Mouse (Mus musculus) MEL (cell line): ENCODE measurements around the gene Nip7.

ENCODE experiments used
- CTCF ChIP-seq, 3 experiments: IDR thresholded peaks in 2 of 3; conservative IDR thresholded peaks in 1 of 3; 2 replicates each; pipeline ENCODE4 v1.5.1; 2011 to 2012; ENCODE audit warnings: low read length in 3 of 3, low read depth in 2 of 3, mild to moderate bottlenecking in 2 of 3, improper control_type of control experiment in 1 of 3, inconsistent platforms in 1 of 3, mixed read lengths in 1 of 3, moderate library complexity in 1 of 3; ENCODE audit not compliant: control insufficient read depth in 1 of 3, insufficient read depth in 1 of 3, poor library complexity in 1 of 3, severe bottlenecking in 1 of 3
- EP300 ChIP-seq, 2 experiments: IDR thresholded peaks; 2 replicates each; pipeline ENCODE4 v1.6.1; 2011; ENCODE audit warnings: improper control_type of control experiment in 2 of 2, low read length in 2 of 2, low read depth in 1 of 2, mild to moderate bottlenecking in 1 of 2
- GATA1 ChIP-seq: IDR thresholded peaks from 2 replicates; pipeline ENCODE4 v1.6.1; 2011; ENCODE audit warnings: low read depth, low read length, improper control_type of control experiment
- MYB ChIP-seq: IDR thresholded peaks from 2 replicates; pipeline ENCODE4 v1.6.1; 2011; ENCODE audit warnings: mild to moderate bottlenecking, low read depth, low read length, improper control_type of control experiment
- TBP ChIP-seq: IDR thresholded peaks from 2 replicates; pipeline ENCODE4 v1.8.0; 2011; ENCODE audit warnings: low read depth, low read length, improper control_type of control experiment
- TCF12 ChIP-seq: IDR thresholded peaks from 2 replicates; pipeline ENCODE4 v1.6.1; 2014; ENCODE audit warnings: low read depth, mild to moderate bottlenecking, inconsistent platforms, low read length, improper control_type of control experiment, moderate library complexity
- UBTF ChIP-seq: IDR thresholded peaks from 2 replicates; pipeline ENCODE4 v1.6.1; 2012; ENCODE audit warnings: low read depth, mild to moderate bottlenecking, inconsistent platforms, low read length, improper control_type of control experiment, moderate library complexity, borderline replicate concordance; ENCODE audit not compliant: insufficient read depth

GRCm38 (mm10) chr8:107108978-107109720 lies 52.5 kb downstream of the Nip7 start:
- TF ChIP-seq EP300 (IDR thresholded peaks at IDR 0.05; ENCODE audit: low read depth in 1 of 2, low read length in 2 of 2) (no peak), CTCF (IDR thresholded peaks at IDR 0.05 in 2 of 3, conservative IDR thresholded peaks at IDR 0.05 in 1 of 3; ENCODE audit: control insufficient read depth in 1 of 3, insufficient read depth in 1 of 3, low read depth in 2 of 3, low read length in 3 of 3, poor library complexity in 1 of 3, severe bottlenecking in 1 of 3) (no peak), GATA1 (no peak), TCF12 (no peak), UBTF (no peak), TBP (no peak), MYB (no peak)
